Mouse (Mus musculus) megakaryocyte, adult 5-6 weeks (primary cell): ENCODE results near the gene Otog. TPM values are rescaled to one million over a fixed set of nuclear protein-coding genes. Genes with fewer than 3 reads are reported as not detected.

Source experiments
- ATAC-seq: 2 replicates; pipeline ENCODE4 v1.8.0; 2016; ENCODE audit warnings: mild to moderate bottlenecking, inconsistent platforms; ENCODE audit not compliant: poor library complexity, severe bottlenecking
- total RNA-seq, 2 experiments: library from RNA; stranded (forward) in 1 of 2; stranded (reverse) in 1 of 2; fragments of 153-499, 151-499 nt in 1 of 2; fragments of 221-1000, 200-1000 nt in 1 of 2; gene quantifications; 2 replicates each; pipeline versions ENCODE4 v1.2.3 to v1.2.4; 2015 to 2017

Otog gene
- total RNA-seq, 2 experiments from 2014 or later, result not detected

GRCm38 (mm10) chr7:46353216-46353615 is 112.4 kb downstream of the Otog start:
- no peak for ATAC-seq

GRCm38 (mm10) chr7:46353875-46354274 is 113.1 kb downstream of the Otog start:
- ATAC-seq, result no peak

Other genes starting within 250 kb of the Otog start
- gene Abcc6, start 210.7 kb upstream of the Otog start, total RNA-seq (2015), result not detected in 2 replicates
- gene Abcc6, start 210.7 kb upstream of the Otog start, total RNA-seq (2017), result not detected in 2 replicates
- gene Nomo1, start 207.3 kb upstream of the Otog start, total RNA-seq (2015), result 11.9 and 12.5 TPM in 2 replicates
- gene Nomo1, start 207.3 kb upstream of the Otog start, total RNA-seq (2017), result 15.4 and 16.9 TPM in 2 replicates
- not detected in 2 replicates for gene Kcnj11, start 140.2 kb upstream of the Otog start, total RNA-seq (2015)
- not detected in 2 replicates for gene Kcnj11, start 140.2 kb upstream of the Otog start, total RNA-seq (2017)
- not detected in 2 replicates for gene Abcc8, start 61.0 kb upstream of the Otog start, total RNA-seq (2015)
- 0.04 TPM in 1 of 2 replicates, not detected in the other for gene Abcc8, start 61.0 kb upstream of the Otog start, total RNA-seq (2017)
- gene Ush1c, start 2.5 kb upstream of the Otog start, total RNA-seq (2015), result 0.13 TPM in 1 of 2 replicates, not detected in the other
- not detected in 2 replicates for gene Ush1c, start 2.5 kb upstream of the Otog start, total RNA-seq (2017)
- gene Myod1, start 135.5 kb downstream of the Otog start, total RNA-seq (2015), result not detected in 2 replicates
- gene Myod1, start 135.5 kb downstream of the Otog start, total RNA-seq (2017), result not detected in 2 replicates
- 0.04 TPM in 1 of 2 replicates, not detected in the other for gene Kcnc1, start 155.5 kb downstream of the Otog start, total RNA-seq (2015)
- 0.04 TPM in 2 replicates for gene Kcnc1, start 155.5 kb downstream of the Otog start, total RNA-seq (2017)